Mouse (Mus musculus) midbrain, postnatal 0 days (tissue): ENCODE results near the gene Paqr5. TPM values are rescaled to one million over a fixed set of nuclear protein-coding genes. Genes with fewer than 3 reads are reported as not detected.
A peak's percentile ranks its signal among the peaks of the same experiment; 100 is the strongest.

ENCODE experiments used
- ATAC-seq: fragments of 200-750 bp; cut with Nextera tagmentation; 2 replicates; pipeline ENCODE4 v1.8.0; 2017; ENCODE audit warnings: moderate number of reproducible peaks, mild to moderate bottlenecking, moderate TSS enrichment, moderate library complexity; ENCODE audit not compliant: low FRiP score
- DNase-seq: peaks from one replicate; pipeline ENCODE4 v3.0.0-alpha.2; 2015; ENCODE audit warnings: low spot score
- H3K27ac ChIP-seq: fragments of 300-500 bp; sonication (generic); 2 replicates; pipeline ENCODE4 v1.5.1; 2014; ENCODE audit warnings: low read depth, mild to moderate bottlenecking, low read length, mixed read lengths
- H3K27me3 ChIP-seq: fragments of 300-500 bp; sonication (generic); 2 replicates; pipeline ENCODE4 v1.6.1; 2014; ENCODE audit warnings: low read length, control low read depth, mixed read lengths; ENCODE audit not compliant: insufficient read depth
- H3K36me3 ChIP-seq: fragments of 300-500 bp; sonication (generic); 2 replicates; pipeline ENCODE4 v1.6.1; 2014; ENCODE audit warnings: low read length, control low read depth, mixed read lengths; ENCODE audit not compliant: insufficient read depth
- H3K4me1 ChIP-seq: fragments of 300-500 bp; sonication (generic); 2 replicates; pipeline ENCODE4 v1.6.1; 2014; ENCODE audit warnings: mild to moderate bottlenecking, control low read depth, antibody characterized with exemption, low read length, mixed read lengths; ENCODE audit not compliant: insufficient read depth
- H3K4me2 ChIP-seq: fragments of 300-500 bp; sonication (generic); 2 replicates; pipeline ENCODE4 v1.6.1; 2014; ENCODE audit warnings: low read depth, mild to moderate bottlenecking, low read length, mixed read lengths; ENCODE audit not compliant: poor library complexity, severe bottlenecking
- H3K4me3 ChIP-seq: fragments of 300-500 bp; sonication (generic); 2 replicates; pipeline ENCODE4 v1.5.1; 2014; ENCODE audit warnings: low read depth, mild to moderate bottlenecking, low read length, moderate library complexity
- H3K9ac ChIP-seq: fragments of 300-500 bp; sonication (generic); replicated peaks from 2 replicates; pipeline ENCODE4 v1.6.1; 2014; ENCODE audit warnings: mild to moderate bottlenecking, low read length, moderate library complexity, mixed read lengths; ENCODE audit not compliant: poor library complexity, severe bottlenecking
- H3K9me3 ChIP-seq: fragments of 300-500 bp; sonication (generic); 2 replicates; pipeline ENCODE4 v1.6.1; 2016; ENCODE audit warnings: low read length, control low read depth
- CTCF ChIP-seq: IDR thresholded peaks from 2 replicates; pipeline ENCODE4 v1.5.1; 2016; ENCODE audit warnings: antibody characterized with exemption, mild to moderate bottlenecking
- WGBS: fragments of 180-500 bp; shearing (Covaris S2); extraction: QIAGEN DNeasy Blood & Tissue Kit; methylation state at CpG from one replicate; pipeline ENCODE4 v1.1.7; 2014; 5-methylcytosine and 5-hydroxymethylcytosine counted together
- polyA plus RNA-seq: library from polyadenylated mRNA; unstranded; fragments of >200 nt; fragmentation: Nextera tagmentation; extraction: Ambion mirVana; gene quantifications from 2 replicates; pipeline ENCODE4 v1.2.1, GENCODE M21; 2015
- total RNA-seq: library from RNA; depleted of rRNA; stranded (reverse); fragments of >200 nt; gene quantifications from 2 replicates; pipeline ENCODE4 v1.2.3, GENCODE M21; 2014

The Paqr5 gene
- total and polyA plus RNA-seq, 2 experiments from 2014 or later, result 0.11 to 0.27 TPM

DNA sequence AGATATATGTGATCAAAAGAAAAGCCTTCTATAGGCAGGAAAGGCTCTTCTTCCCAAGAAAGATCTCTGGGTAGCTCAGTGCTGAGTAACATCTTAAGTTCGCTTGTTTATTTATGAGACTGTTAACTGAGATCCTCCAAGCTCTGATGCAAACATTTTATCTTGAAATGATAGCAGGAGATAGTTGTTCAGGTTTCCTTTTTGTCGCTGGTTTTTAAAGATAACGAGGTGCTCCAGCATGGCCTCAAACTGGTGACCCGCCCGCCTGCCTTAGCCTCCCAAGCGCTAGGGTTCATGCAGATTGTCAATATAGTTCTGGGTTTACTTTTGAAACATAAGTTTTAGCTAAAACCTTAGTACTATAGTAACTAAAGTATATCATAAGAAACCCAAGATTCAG, 106.3 kb downstream of the Paqr5 start:
- H3K27me3 ChIP-seq, result no peaks in the 10 kb centered on the region
- TF ChIP-seq CTCF, result no peak
- no peaks in the 10 kb centered on the region for H3K36me3 ChIP-seq
- H3K9me3 ChIP-seq, result no peaks in the 10 kb centered on the region
- H3K4me2 ChIP-seq, result no peak overlapping the region
- no peaks in the 10 kb centered on the region for H3K4me1 ChIP-seq
- H3K4me3 ChIP-seq, result no peak overlapping the region
- H3K9ac ChIP-seq, result no peak overlapping the region
- DNase-seq (no peak), ATAC-seq (no peak)
- no peak overlapping the region for H3K27ac ChIP-seq
- WGBS, result 92% methylated on average over 6 of the region's 6 CpGs

DNA sequence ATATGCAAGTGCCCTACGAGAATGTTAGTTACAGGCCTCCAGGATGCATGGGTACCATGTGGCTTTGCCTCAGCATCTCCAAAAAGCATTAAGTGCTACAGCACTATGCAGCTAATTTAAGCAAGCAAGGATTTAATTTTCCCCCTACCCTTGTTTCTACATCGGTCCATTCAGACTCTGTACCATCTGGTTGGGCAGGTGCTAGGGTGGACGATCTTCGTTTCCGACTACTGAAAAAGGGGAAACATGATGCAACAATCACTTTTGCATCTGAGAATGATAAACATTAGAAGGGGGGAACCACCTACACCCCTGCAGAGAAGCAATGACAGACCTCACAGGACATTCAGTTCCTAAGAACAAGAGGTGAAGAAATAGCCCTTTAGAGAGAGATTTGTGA, 107.2 kb downstream of the Paqr5 start:
- no peak for TF ChIP-seq CTCF
- Histone ChIP-seq H3K9ac (no peak overlapping the region), H3K9me3 (no peaks in the 10 kb centered on the region), H3K27me3 (no peaks in the 10 kb centered on the region), H3K4me2 (no peak overlapping the region), H3K4me3 (no peak overlapping the region), H3K4me1 (no peaks in the 10 kb centered on the region), H3K36me3 (no peaks in the 10 kb centered on the region), H3K27ac (no peak overlapping the region)
- ATAC-seq, result no peak
- 96% methylated on average over 5 of the region's 5 CpGs for WGBS
- DNase-seq, result no peak

DNA sequence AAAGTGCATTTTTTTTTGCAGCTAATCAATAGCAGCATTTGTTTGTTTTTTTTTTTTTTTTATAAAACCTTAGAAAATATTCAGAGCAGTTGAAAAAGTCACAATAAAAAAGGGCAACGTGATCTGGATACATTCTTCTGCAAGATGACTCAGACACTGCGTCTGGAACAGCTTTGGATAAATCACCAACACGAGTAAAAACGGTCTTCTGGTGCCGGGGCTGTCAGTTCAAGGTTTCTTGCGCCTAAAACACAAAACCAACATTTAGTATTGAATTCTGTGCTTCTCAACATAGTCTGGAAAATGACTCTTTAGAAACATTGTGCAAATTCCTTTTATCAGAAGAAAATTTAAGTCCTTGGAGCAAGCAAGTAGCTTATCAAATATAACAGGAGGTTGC, 109.2 kb downstream of the Paqr5 start:
- no peaks in the 10 kb centered on the region for H3K9me3 ChIP-seq
- H3K36me3 ChIP-seq, result peaks cover 4% of the 10 kb centered on the region; the same call in 1 of the 2 replicates
- H3K4me1 ChIP-seq, result 0 out of 2 replicates have a peak, but pooled peaks cover 3% of the 10 kb centered on the region
- no peak for ATAC-seq
- no peak overlapping the region for H3K9ac ChIP-seq
- H3K27me3 ChIP-seq, result no peaks in the 10 kb centered on the region
- no peak for TF ChIP-seq CTCF
- H3K4me2 ChIP-seq, result no peak overlapping the region
- no peak overlapping the region for H3K4me3 ChIP-seq
- no peak overlapping the region for H3K27ac ChIP-seq
- no peak for DNase-seq
- 91% methylated on average over 6 of the region's 6 CpGs for WGBS

DNA sequence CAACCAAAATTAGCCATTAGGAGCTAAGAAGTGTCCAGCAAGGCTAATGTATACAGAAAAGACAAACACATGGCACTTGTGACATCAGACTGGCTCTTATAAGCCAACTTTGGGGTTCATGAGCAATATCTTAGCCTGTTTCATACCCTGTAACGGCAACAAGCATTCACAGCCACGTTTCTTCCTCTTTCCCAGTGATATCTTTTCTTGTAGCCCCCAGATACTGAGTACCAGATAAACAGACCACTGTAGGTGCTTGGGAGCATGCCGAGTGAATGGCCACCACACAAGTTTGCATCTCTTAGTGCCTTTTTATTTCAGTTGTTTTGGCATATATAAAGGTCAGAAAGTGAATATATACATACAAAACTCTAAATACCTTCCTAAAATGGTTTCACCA, 109.7 kb downstream of the Paqr5 start:
- H3K27me3 ChIP-seq, result no peaks in the 10 kb centered on the region
- H3K4me3 ChIP-seq, result no peak overlapping the region
- 95% methylated on average over 3 of the region's 3 CpGs for WGBS
- no peak overlapping the region for H3K4me2 ChIP-seq
- 0 out of 2 replicates have a peak, but pooled peaks cover 3% of the 10 kb centered on the region for H3K4me1 ChIP-seq
- no peaks in the 10 kb centered on the region for H3K9me3 ChIP-seq
- ATAC-seq (no peak), DNase-seq (no peak)
- H3K27ac ChIP-seq, result no peak overlapping the region
- no peak for TF ChIP-seq CTCF
- H3K36me3 ChIP-seq, result peaks cover 8% of the 10 kb centered on the region; the same call in 1 of the 2 replicates
- no peak overlapping the region for H3K9ac ChIP-seq

DNA sequence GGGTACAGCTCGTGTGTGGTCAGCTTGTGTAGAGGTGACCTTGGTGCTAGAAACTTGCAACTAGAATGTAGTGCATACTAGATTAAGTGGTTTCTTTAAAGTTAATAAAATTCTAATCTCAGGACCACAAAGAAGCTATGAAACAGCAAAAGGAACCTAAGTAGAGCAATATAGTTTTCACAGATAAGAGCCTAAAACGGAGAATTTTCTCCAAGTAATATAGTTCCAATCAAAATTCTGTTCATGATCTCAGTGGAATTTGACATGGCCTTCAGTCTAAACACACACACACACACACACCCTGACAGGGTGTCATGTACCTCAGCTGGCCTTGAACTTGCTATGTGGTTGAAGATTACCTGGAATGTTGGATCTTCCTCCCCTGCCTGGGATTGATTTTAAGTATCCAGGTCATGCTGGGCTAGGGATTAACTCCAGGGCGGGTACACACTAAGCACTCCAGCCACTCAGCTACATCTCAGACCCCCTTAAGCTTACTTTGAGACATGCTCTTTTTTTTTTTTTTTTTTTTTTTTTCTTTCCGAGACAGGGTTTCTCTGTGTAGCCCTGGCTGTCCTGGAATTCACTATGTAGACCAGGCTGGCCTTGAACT, 111.2 kb downstream of the Paqr5 start:
- no peak for TF ChIP-seq CTCF
- DNase-seq, result no peak
- Histone ChIP-seq H3K4me3 (no peak overlapping the region), H3K36me3 (peaks cover 16% of the 10 kb centered on the region; the same call in 1 of the 2 replicates), H3K27me3 (no peaks in the 10 kb centered on the region), H3K9me3 (no peaks in the 10 kb centered on the region), H3K4me2 (peak overlapping the region; percentile 60), H3K27ac (no peak overlapping the region), H3K9ac (no peak overlapping the region), H3K4me1 (0 out of 2 replicates have a peak, but pooled peaks cover 3% of the 10 kb centered on the region)
- WGBS, result 36% methylated on average over 4 of the region's 4 CpGs
- ATAC-seq, result no peak

DNA sequence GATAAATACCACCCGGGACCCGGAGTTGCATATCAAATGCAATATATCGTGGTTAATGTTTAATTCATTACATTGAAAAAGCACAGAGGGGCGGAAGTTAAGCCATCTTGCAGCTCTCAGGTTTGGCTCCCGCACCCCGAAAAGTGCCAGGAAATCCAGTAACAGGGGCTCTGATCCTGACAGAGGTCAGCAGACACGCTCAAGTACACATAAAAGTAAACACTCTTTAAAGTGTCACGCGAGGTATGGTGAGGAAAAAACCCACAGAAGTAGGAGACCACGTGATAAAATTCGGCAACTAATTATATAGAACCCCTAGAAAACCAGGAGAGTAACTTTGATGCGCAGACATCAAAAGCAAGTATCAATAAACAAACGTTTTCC, 111.7 kb downstream of the Paqr5 start:
- Histone ChIP-seq H3K27ac (peak overlapping the region; percentile 86), H3K4me3 (peak overlapping the region; percentile 77), H3K9ac (peak overlapping the region; percentile 44), H3K27me3 (no peaks in the 10 kb centered on the region), H3K4me2 (peak overlapping the region; percentile 60), H3K9me3 (no peaks in the 10 kb centered on the region), H3K4me1 (0 out of 2 replicates have a peak, but pooled peaks cover 3% of the 10 kb centered on the region), H3K36me3 (peaks cover 16% of the 10 kb centered on the region; the same call in 1 of the 2 replicates)
- 2% methylated on average over 13 of the region's 13 CpGs for WGBS
- no peak for TF ChIP-seq CTCF
- no peak for ATAC-seq
- no peak for DNase-seq
